Mouse (Mus musculus): ENCODE results near the gene St6galnac6. TPM values are rescaled to one million over a fixed set of nuclear protein-coding genes. Genes with fewer than 3 reads are reported as not detected.

St6galnac6 gene
- polyA plus RNA-seq, 1 experiment = 21.1 TPM

DNA sequence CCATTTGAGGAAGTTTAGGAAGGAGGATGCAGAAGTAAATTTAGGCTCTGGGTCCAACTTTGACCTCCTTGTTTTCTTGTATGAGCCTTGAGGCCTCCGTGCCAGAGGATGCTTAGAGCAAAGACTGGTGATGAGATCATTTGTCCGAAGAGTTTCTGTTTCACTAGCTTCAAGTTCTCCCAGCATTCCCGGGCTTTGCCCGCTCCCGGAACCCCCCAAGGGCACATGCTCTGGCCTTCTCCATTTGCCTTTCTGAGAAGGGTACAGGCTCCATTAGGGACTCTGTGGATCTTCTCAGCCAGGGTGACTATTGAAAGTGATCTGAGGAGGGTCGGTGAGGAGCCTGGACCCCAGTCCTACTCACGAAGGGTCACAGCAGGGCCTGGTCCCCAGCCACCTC, 47.9 kb downstream of the St6galnac6 start:
- TF ChIP-seq CTCF (conservative IDR thresholded peaks at IDR 0.05; ENCODE audit: insufficient read depth, insufficient read length, low read depth, low read length) (no peak), POLR2A (IDR thresholded peaks at IDR 0.05; ENCODE audit: low read depth, low read length) (no peak)
- Histone ChIP-seq H3K27me3 (replicated peaks; ENCODE audit: control insufficient read depth, insufficient read depth, low read length) (no peaks in the 10 kb centered on the region), H3K36me3 (ENCODE audit: control insufficient read depth, insufficient read depth, low read length) (no peaks in the 10 kb centered on the region), H3K27ac (ENCODE audit: insufficient read depth, low read depth, low read length) (peak overlapping the region; percentile 98), H3K4me3 (ENCODE audit: insufficient read depth, low read depth, low read length) (peak overlapping the region; percentile 75), H3K4me1 (ENCODE audit: control insufficient read depth, insufficient read depth, low read length) (peaks cover 7% of the 10 kb centered on the region)
- DNase-seq = no peak
- WGBS = 64% methylated on average over 7 of the region's 7 CpGs

DNA sequence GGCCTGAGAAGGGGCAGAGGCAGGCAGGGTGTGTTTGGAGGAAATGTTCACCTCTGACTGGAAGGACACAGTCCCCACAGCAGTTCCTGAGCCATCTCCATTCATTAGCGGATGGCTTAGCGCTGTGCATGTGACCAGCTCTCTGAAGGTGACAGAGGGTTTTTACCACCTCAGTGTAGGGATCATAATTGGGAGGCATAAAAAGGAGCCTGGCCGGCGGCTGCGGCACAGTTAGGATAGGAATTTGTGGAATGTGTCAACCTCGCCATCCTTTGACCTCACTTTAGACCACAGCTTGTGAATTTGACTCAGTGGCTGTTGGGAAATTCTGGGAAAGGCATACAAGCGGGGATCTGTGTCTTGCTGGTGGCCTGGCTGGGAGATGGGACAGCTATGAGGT, 54.3 kb downstream of the St6galnac6 start:
- DNase-seq = peak; percentile 60
- H3K27ac ChIP-seq (ENCODE audit: insufficient read depth, low read depth, low read length) = peak overlapping the region; percentile 97
- 25% methylated on average over 7 of the region's 7 CpGs for WGBS
- peaks cover 14% of the 10 kb centered on the region; the same call in 1 of the 2 replicates for H3K4me1 ChIP-seq (ENCODE audit: control insufficient read depth, insufficient read depth, low read length)
- no peaks in the 10 kb centered on the region for H3K27me3 ChIP-seq (replicated peaks; ENCODE audit: control insufficient read depth, insufficient read depth, low read length)
- no peak overlapping the region for H3K4me3 ChIP-seq (ENCODE audit: insufficient read depth, low read depth, low read length)
- H3K36me3 ChIP-seq (ENCODE audit: control insufficient read depth, insufficient read depth, low read length) = no peaks in the 10 kb centered on the region
- TF ChIP-seq POLR2A (IDR thresholded peaks at IDR 0.05; ENCODE audit: low read depth, low read length) (no peak), CTCF (conservative IDR thresholded peaks at IDR 0.05; ENCODE audit: insufficient read depth, insufficient read length, low read depth, low read length) (no peak)

DNA sequence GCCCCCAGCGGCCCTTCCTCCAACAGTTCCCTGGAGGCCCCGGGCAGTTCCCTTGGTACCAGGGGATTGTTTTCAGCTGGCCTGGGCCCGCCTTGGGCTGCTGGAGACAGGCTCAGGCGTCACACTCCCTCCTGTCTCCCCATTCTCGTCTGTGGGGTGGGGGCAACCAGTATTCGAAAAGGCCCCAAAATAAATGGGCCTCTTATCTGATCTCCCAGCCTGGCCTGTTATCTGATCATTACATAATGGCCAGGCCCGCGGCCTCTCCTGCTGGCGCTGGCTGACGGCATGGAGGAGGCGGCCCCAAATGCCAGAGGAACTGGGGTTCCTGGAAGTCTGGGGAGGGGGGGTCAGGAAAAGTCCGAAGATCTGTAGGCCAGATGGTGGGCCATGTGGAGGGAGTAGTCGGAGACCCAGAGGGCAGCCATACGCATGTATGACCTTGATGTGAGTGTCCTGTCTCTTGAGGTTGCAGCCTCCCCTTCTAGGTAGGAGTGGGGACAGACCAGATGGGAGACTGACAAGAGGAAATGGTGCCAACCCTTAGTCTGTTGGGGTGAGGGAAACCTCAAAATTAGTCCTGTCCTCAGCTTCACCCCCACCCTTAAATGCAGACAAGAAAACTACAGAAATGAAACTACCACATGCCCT, 55.4 kb downstream of the St6galnac6 start:
- peak; percentile 69 for DNase-seq
- peak overlapping the region; percentile 97 for H3K27ac ChIP-seq (ENCODE audit: insufficient read depth, low read depth, low read length)
- TF ChIP-seq POLR2A (IDR thresholded peaks at IDR 0.05; ENCODE audit: low read depth, low read length) = no peak
- TF ChIP-seq CTCF (conservative IDR thresholded peaks at IDR 0.05; ENCODE audit: insufficient read depth, insufficient read length, low read depth, low read length) = no peak

DNA sequence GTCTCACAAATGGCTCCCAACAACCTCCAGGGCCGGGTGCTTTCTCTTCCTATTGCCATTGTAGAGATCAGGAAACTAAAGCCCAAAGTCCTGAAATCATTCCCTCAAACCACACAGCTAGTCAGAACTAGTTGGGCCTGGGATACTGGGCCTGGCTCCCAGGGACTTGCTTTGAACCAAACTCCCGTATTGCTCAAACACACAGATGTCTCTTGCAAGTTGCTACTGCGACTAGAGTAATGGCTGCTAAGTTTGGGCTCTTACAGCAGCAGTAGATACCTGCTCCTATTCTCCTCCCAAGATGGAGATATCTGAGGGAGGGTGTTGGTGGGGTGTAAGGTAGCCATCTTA, 55.9 kb downstream of the St6galnac6 start:
- Histone ChIP-seq H3K36me3 (ENCODE audit: control insufficient read depth, insufficient read depth, low read length) (no peaks in the 10 kb centered on the region), H3K4me1 (ENCODE audit: control insufficient read depth, insufficient read depth, low read length) (peaks cover 14% of the 10 kb centered on the region; the same call in 1 of the 2 replicates), H3K4me3 (ENCODE audit: insufficient read depth, low read depth, low read length) (no peak overlapping the region), H3K27me3 (replicated peaks; ENCODE audit: control insufficient read depth, insufficient read depth, low read length) (no peaks in the 10 kb centered on the region), H3K27ac (ENCODE audit: insufficient read depth, low read depth, low read length) (peak overlapping the region; percentile 97)
- TF ChIP-seq POLR2A (IDR thresholded peaks at IDR 0.05; ENCODE audit: low read depth, low read length) (no peak), CTCF (conservative IDR thresholded peaks at IDR 0.05; ENCODE audit: insufficient read depth, insufficient read length, low read depth, low read length) (no peak)
- DNase-seq = peak; percentile 36
- 60% methylated on average over 3 of the region's 3 CpGs for WGBS

More for the DNA sequence above, 55.4 kb downstream of the St6galnac6 start:
- 58% methylated on average over 14 of the region's 14 CpGs for WGBS
- Histone ChIP-seq H3K4me3 (ENCODE audit: insufficient read depth, low read depth, low read length) (no peak overlapping the region), H3K36me3 (ENCODE audit: control insufficient read depth, insufficient read depth, low read length) (no peaks in the 10 kb centered on the region), H3K4me1 (ENCODE audit: control insufficient read depth, insufficient read depth, low read length) (peaks cover 14% of the 10 kb centered on the region; the same call in 1 of the 2 replicates), H3K27me3 (replicated peaks; ENCODE audit: control insufficient read depth, insufficient read depth, low read length) (no peaks in the 10 kb centered on the region)

DNA sequence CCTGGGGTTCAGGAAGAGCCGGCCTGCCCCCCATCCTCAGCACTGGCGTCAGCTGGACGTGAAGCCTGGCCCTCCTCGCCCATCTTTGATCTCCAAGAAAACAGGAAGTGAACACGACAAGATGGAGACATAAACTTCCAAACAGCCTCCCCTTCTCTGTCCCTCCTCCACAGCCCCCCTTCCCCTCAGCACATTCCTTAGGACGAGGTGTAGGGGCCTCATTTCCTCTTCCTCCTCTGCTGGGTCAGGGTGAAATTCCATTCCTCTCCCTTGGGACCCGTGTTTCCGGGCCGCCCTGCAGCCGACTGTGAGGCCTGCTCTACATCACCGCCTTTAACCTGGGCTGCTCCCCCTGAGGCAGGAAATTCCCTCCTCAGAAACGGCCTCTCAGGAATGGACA, 56.3 kb downstream of the St6galnac6 start:
- no peak for TF ChIP-seq CTCF (conservative IDR thresholded peaks at IDR 0.05; ENCODE audit: insufficient read depth, insufficient read length, low read depth, low read length)
- no peak for TF ChIP-seq POLR2A (IDR thresholded peaks at IDR 0.05; ENCODE audit: low read depth, low read length)
- Histone ChIP-seq H3K27ac (ENCODE audit: insufficient read depth, low read depth, low read length) (peak overlapping the region; percentile 97), H3K36me3 (ENCODE audit: control insufficient read depth, insufficient read depth, low read length) (no peaks in the 10 kb centered on the region), H3K4me3 (ENCODE audit: insufficient read depth, low read depth, low read length) (no peak overlapping the region), H3K4me1 (ENCODE audit: control insufficient read depth, insufficient read depth, low read length) (peaks cover 14% of the 10 kb centered on the region; the same call in 1 of the 2 replicates), H3K27me3 (replicated peaks; ENCODE audit: control insufficient read depth, insufficient read depth, low read length) (no peaks in the 10 kb centered on the region)
- DNase-seq = peak; percentile 93
- 44% methylated on average over 12 of the region's 12 CpGs for WGBS

DNA sequence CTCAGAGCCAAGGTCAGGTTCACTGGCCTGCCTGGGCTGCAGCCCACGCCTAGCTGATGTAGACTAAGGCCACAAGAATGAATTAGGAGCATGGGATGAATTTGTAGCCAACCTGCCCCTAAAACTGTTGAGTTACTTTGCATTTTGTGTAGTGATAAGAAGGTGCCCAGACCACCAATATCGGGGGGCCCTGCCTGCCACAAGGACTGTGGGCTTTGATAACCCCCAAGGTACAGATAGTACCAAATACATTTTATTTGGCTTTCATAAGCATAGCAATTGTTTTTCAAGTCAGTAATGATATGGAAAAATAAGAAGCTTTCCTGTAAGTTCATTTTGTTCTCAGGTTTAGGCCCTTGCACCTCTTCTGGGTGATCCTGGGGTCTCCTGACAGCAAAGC, 59.4 kb downstream of the St6galnac6 start:
- WGBS = 79% methylated on average over 2 of the region's 2 CpGs
- Histone ChIP-seq H3K27me3 (replicated peaks; ENCODE audit: control insufficient read depth, insufficient read depth, low read length) (no peaks in the 10 kb centered on the region), H3K4me1 (ENCODE audit: control insufficient read depth, insufficient read depth, low read length) (peaks cover 15% of the 10 kb centered on the region; the same call in 1 of the 2 replicates), H3K4me3 (ENCODE audit: insufficient read depth, low read depth, low read length) (no peak overlapping the region), H3K27ac (ENCODE audit: insufficient read depth, low read depth, low read length) (peak overlapping the region; percentile 53), H3K36me3 (ENCODE audit: control insufficient read depth, insufficient read depth, low read length) (no peaks in the 10 kb centered on the region)
- no peak for DNase-seq
- no peak for TF ChIP-seq CTCF (conservative IDR thresholded peaks at IDR 0.05; ENCODE audit: insufficient read depth, insufficient read length, low read depth, low read length)
- TF ChIP-seq POLR2A (IDR thresholded peaks at IDR 0.05; ENCODE audit: low read depth, low read length) = no peak

DNA sequence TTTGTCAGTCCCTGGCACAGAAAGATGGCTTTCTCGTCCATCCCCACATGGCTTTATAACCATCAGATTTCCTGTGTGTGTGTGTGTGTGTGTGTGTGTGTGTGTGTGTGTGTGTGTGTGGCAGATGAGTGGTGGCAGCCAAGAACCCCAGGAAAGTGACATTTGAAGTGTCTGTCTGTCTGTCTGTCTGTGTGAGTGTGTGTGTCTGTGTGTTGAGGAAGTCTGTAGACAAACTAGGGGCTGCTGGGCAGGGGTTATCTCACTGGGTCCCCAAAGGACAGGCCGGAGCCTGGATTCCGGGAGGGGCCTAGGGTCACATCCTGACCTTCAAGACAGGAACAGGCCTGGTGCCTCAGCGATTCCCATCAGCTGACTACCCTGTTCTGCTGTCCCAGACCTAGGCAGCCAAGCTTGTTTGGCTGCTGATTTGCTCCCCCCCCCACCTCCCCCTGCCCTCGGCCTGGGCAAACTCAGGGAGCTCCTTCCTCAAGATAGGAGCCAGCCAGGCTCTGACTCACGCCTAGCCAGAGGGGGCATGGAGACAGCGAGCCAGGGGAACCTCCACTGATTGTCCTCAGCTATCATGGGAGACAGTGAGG, 62.1 kb downstream of the St6galnac6 start:
- Histone ChIP-seq H3K27me3 (replicated peaks; ENCODE audit: control insufficient read depth, insufficient read depth, low read length) (no peaks in the 10 kb centered on the region), H3K4me1 (ENCODE audit: control insufficient read depth, insufficient read depth, low read length) (0 out of 2 replicates have a peak, but pooled peaks cover 4% of the 10 kb centered on the region), H3K27ac (ENCODE audit: insufficient read depth, low read depth, low read length) (peak overlapping the region; percentile 73), H3K36me3 (ENCODE audit: control insufficient read depth, insufficient read depth, low read length) (no peaks in the 10 kb centered on the region), H3K4me3 (ENCODE audit: insufficient read depth, low read depth, low read length) (no peak overlapping the region)
- peak; percentile 93 for DNase-seq
- no peak for TF ChIP-seq POLR2A (IDR thresholded peaks at IDR 0.05; ENCODE audit: low read depth, low read length)
- no peak for TF ChIP-seq CTCF (conservative IDR thresholded peaks at IDR 0.05; ENCODE audit: insufficient read depth, insufficient read length, low read depth, low read length)
- 46% methylated on average over 7 of the region's 7 CpGs for WGBS

Data from kidney, adult 2 months (tissue).